Mouse (Mus musculus): ENCODE data around the gene Wdr59.
"Not testable (repeated sequence)": the region's sequence is repeated elsewhere in the genome, so short reads cannot be mapped to it uniquely, and the experiment has no call there.

Wdr59 gene

GRCm38 (mm10) chr8:111536978-111537764 lies 15.3 kb upstream of the Wdr59 start:
- DNase-seq, result peak; percentile 53

GRCm38 (mm10) chr8:111536031-111536977 lies 14.4 kb upstream of the Wdr59 start, which contains the start of gene Znrf1:
Gene Znrf1, plus strand, starts transcription at chr8:111536097.
- DNase-seq, result peak; percentile 87

- no peak for DNase-seq
Observed at GRCm38 (mm10) chr8:111535491-111535890, 13.6 kb upstream of the Wdr59 start.

GRCm38 (mm10) chr8:111533503-111533902 lies 11.6 kb upstream of the Wdr59 start:
- no peak for DNase-seq

- DNase-seq, result no peak
Observed at GRCm38 (mm10) chr8:111531621-111532020, 9.7 kb upstream of the Wdr59 start.

GRCm38 (mm10) chr8:111531191-111531590 lies 9.3 kb upstream of the Wdr59 start:
- no peak for DNase-seq

- no peak for DNase-seq
Observed at GRCm38 (mm10) chr8:111528071-111528470, 6.2 kb upstream of the Wdr59 start.

- no peak for DNase-seq
Observed at GRCm38 (mm10) chr8:111527149-111527548, 5.3 kb upstream of the Wdr59 start.

GRCm38 (mm10) chr8:111526403-111527024 lies 4.6 kb upstream of the Wdr59 start:
- no peak for DNase-seq

GRCm38 (mm10) chr8:111517466-111517865 lies 4.4 kb downstream of the Wdr59 start:
- no peak for DNase-seq

GRCm38 (mm10) chr8:111516451-111517035 lies 5.3 kb downstream of the Wdr59 start:
- no peak for DNase-seq

- DNase-seq, result no peak
Observed at GRCm38 (mm10) chr8:111513446-111513845, 8.4 kb downstream of the Wdr59 start.

GRCm38 (mm10) chr8:111512941-111513340 lies 9.0 kb downstream of the Wdr59 start:
- DNase-seq, result no peak

GRCm38 (mm10) chr8:111510401-111510800 lies 11.5 kb downstream of the Wdr59 start:
- DNase-seq, result peak; percentile 14

- no peak for DNase-seq
Observed at GRCm38 (mm10) chr8:111509278-111509677, 12.6 kb downstream of the Wdr59 start.

- peak; percentile 9 for DNase-seq
Observed at GRCm38 (mm10) chr8:111508566-111508965, 13.3 kb downstream of the Wdr59 start.

- DNase-seq, result no peak
Observed at GRCm38 (mm10) chr8:111501724-111502464, 20.0 kb downstream of the Wdr59 start.

- not testable (repeated sequence) for DNase-seq
Observed at GRCm38 (mm10) chr8:111498249-111498648, 23.6 kb downstream of the Wdr59 start.

- DNase-seq, result no peak
Observed at GRCm38 (mm10) chr8:111496326-111496725, 25.6 kb downstream of the Wdr59 start.

- DNase-seq, result no peak
Observed at GRCm38 (mm10) chr8:111493176-111493575, 28.7 kb downstream of the Wdr59 start.

- no peak for DNase-seq
Observed at GRCm38 (mm10) chr8:111492508-111492907, 29.4 kb downstream of the Wdr59 start.

GRCm38 (mm10) chr8:111491191-111491590 lies 30.7 kb downstream of the Wdr59 start:
- DNase-seq, result no peak
